Mouse (Mus musculus) layer of hippocampus, postnatal 10 days (tissue): ENCODE measurements at regions not wholly inside any gene's neighbourhood (a gene's known extent, or its start where the extent isn't known, plus 50 kb on each side); places are given as distances from the start of the nearest gene placed in this dataset.
A peak's percentile ranks its signal among the peaks of the same experiment; 100 is the strongest.
"Not testable (repeated sequence)": the region's sequence is repeated elsewhere in the genome, so short reads cannot be mapped to it uniquely, and the experiment has no call there.

Experiments
- DNase-seq, 2 experiments: peaks; one replicate each; pipeline ENCODE4 v3.0.0; 2021; ENCODE audit warnings: low spot score in 2 of 2

GRCm38 (mm10) chr1:73668691-73669090 lies 455.6 kb downstream of the Tns1 start:
- DNase-seq: no peak

DNA sequence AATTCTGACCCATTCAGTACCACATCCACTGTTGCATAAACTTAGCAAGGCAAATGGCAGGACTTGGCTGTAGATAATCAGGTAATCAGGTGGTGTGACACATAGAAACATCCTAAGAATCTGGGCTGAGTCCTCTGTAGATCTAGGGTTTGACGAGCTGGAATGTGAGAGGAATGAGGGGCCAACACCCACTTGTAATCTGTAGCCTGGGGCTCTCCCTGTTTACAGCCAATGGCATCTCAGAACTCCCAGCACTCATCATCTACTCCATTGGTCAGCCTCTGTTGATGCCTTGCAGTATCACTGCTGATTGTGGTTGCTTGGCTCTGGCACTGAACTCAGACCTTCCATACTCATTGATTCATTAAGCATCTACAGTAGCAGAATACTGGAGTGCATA lies 460.7 kb downstream of the Tns1 start:
- no peak for DNase-seq

DNA sequence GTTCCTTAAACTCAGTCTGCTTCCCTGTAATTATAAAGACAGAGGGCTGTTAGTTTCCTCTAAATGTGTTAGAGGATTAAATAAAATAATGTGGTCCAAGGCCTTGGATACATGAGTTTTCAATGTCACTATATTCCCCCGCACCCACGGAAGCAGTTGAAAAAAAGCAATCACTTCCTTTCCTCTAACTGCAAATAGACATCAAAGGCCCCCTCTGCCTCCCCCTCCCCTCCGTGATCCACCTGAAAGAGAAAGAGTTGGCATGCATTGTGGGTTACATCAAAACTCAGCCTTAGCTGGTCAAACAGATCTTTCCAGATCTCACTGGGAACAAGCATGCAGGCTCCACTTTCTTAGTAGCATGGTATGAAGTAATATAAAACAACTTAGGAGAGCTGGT lies 479.2 kb downstream of the Tns1 start:
- DNase-seq: peak in 1 of 2 experiments; percentile 8

GRCm38 (mm10) chr1:73644394-73644793 lies 479.9 kb downstream of the Tns1 start:
- peak in 1 of 2 experiments; percentile 6 for DNase-seq

GRCm38 (mm10) chr1:73643431-73643830 lies 480.8 kb downstream of the Tns1 start:
- DNase-seq: peak in 1 of 2 experiments; percentile 11

DNA sequence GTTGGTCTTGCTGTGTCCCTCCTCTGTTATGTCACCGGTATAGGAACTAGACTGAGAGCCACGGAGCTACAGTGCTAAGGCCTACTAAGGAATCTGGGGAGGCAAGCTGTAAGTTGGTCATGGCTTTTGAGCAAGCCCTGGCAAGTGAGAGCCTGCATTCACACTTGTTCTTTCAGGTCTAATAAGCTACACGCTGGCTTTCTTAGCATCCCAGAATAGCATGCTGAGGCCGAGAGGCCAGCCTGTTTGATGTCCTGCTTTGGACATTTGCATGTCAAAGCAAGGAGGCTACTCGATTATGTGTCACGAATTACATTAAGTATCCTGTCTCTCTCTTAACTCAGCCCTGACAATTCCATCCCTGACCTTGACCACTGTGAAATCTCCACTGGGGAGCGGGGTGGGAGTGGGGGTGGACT lies 481.5 kb downstream of the Tns1 start:
- DNase-seq: peak in 1 of 2 experiments; percentile 13

- DNase-seq: no peak
Observed at GRCm38 (mm10) chr1:73641456-73641855, 482.8 kb downstream of the Tns1 start.

DNA sequence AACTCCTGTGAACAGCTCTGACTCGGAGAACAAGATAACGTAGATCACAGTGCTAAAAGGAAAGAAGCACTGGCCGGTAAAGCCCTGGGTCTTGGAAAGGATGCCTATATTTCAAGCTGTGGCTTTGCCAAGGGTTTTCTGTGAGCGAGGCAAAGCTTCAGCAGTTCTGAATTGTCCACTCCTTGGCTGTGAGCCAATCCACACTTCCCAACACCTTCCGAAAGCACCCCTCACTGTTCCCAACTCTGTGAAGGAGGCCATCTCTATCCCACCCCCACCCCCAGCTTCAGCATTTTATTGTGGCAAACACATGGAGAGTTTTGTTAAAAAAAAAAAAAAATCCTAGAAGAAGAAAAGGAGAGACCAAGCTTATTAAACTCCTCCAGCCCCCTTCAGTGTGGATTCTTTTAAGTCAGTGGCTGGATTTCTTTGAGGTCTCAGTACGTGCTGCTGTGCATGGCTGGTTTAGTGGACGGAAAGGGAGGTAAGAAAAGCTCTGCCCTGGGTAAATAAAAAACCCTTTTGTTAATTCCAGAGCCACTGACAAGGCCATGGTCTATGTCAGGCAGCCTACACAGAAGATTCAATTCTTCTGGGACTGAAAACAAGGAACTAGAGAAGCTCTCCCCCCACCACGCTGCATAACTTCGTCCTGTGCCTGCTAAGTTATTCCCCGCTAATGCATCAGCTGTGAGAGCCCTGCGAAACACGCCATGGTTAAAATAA lies 483.4 kb downstream of the Tns1 start:
- DNase-seq: no peak

DNA sequence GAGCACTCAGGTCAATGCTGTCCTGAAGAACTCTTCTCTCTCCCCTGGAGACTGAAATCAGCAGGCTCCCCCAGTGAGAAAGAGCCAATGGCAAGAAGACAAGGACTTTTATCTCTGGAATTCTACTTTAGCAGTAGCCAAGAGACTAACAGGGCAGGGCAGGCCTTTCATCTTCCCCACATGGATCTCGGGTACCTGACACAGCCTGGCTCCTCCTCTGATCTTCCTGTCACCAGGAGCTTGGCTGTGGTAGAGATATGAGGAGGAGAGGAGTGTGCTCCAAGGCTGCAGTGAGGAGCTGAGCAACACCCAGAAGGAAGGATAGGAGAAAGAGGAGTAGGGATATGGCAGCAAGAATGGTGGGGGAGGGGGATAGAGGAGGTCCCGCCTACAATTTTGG lies 488.5 kb downstream of the Tns1 start:
- no peak for DNase-seq

DNA sequence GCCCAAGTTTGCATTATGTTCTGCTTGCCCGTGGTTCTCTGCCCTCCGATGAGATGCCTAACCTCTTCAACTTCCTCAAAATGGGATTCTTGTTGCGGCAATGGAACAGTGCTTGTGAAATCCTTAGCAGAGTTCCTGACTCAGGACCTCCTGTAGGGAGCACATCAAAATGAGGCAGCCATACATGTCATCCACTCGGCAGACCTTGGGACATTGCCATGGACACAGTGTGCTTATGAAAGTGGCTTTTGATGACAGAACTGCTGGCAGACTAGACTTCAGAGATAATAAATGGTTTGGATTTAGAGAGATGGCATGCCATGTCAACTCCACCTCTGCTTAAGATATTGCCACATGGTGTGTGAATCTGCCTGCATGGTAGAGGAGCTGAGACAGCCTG lies 489.4 kb downstream of the Tns1 start:
- no peak for DNase-seq

- DNase-seq: no peak
Observed at GRCm38 (mm10) chr1:73633071-73633470, 491.2 kb downstream of the Tns1 start.

DNA sequence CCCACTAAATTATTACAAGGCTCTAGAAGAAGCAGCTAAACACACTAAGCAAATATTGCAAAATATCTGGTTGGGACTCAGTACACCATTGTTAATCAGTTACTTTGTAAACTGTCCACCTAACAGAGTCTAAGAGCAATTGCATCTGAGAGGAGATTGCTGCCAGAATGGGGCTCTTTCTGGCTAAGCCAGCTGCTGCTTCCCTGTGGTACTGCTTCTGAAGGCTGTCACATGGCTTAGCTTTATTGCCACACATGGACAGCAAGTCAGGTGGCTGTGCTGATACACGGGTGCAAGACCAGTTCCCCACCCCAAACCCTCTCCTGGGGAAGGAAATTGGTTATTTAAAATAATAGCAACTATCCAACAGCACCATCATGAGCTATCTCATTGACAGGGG lies 493.9 kb downstream of the Tns1 start:
- DNase-seq: no peak

GRCm38 (mm10) chr1:73625365-73625764 lies 498.9 kb downstream of the Tns1 start:
- no peak for DNase-seq

GRCm38 (mm10) chr1:73621121-73621520 lies 503.1 kb downstream of the Tns1 start:
- not testable (repeated sequence) for DNase-seq

DNA sequence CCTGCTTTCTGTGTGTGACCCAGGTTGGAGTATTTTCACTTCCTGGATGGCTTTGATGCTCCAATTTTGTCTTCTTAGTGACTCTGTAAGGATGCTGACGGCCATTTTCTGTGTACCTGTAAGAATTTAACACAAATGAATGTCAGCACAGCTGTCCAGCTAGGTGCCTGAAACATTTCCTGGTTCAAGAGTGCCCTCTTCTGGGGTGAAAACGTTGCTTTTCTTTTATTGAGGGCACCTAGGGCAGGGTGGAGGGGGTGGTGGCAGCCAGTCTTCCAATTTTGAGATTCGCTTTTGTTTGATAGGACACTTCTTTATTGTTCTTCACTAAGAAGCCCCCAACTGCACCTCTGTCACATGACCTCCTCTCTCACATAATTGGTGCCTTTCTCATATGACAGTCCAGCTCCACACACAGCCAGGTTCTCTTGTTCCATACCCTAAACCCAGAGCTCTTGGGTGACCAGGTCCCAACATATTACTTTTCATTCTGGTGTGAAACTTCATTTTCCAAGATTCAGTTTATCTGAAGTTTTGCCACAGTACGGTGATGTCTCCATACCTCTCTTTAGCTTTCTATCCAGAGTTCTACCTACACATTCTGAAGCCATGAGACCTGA lies 505.6 kb downstream of the Tns1 start:
- DNase-seq: peak; percentile 41 to 68

- no peak for DNase-seq
Observed at GRCm38 (mm10) chr1:73593653-73594385, 530.4 kb downstream of the Tns1 start.

- no peak for DNase-seq
Observed at GRCm38 (mm10) chr1:73591342-73592099, 532.7 kb downstream of the Tns1 start.

- DNase-seq: no peak
Observed at GRCm38 (mm10) chr1:73579680-73580079, 544.6 kb downstream of the Tns1 start.

- DNase-seq: no peak
Observed at GRCm38 (mm10) chr1:73577019-73577418, 547.2 kb downstream of the Tns1 start.

DNA sequence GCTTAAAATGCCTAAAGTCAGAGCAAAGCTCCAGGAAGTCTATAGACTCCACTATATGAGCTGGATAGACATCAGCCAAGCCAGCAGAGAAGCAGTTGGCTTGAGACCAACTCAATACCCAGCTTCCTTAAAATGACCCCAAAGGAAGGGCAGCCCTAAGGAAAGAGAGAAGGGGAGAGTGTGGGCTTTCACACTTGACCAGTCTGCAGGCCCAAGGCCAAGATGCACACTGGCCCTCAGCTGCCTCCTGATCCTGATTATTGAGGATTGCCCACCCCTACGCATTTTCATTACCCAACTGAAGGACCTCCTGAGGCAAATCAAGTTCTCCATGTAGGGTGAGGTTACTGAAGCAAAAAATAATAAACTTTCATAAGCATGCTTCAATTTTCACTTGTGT lies 548.6 kb downstream of the Tns1 start:
- DNase-seq: no peak

- DNase-seq: no peak
Observed at GRCm38 (mm10) chr1:73570944-73571343, 553.3 kb downstream of the Tns1 start.

DNA sequence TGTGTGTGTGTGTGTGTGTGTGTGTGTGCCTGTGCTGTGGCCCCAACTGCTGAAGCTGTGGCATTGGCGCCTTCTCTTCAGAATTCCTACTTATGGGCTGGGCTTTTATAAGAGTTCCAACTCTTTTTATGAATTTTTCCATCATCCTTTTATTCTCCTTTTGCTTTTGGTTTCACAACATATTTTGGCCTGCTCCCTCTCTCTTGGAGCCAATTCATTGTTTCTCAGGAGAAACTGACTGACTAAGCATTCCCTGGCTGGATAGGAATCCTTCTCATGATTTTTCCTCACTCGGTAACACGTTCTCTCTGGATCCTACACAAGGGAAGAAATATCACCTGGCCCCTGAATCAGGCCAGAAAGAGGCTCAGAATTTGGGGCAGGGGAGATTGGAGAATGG lies 551.1 kb upstream of the Tnp1 start:
- DNase-seq: no peak
